Mouse (Mus musculus) T-helper 2 cell (primary cell): ENCODE measurements around the gene Wasf3.
"Not testable (repeated sequence)": the region's sequence is repeated elsewhere in the genome, so short reads cannot be mapped to it uniquely, and the experiment has no call there.

ENCODE experiments used
- in situ Hi-C: fragments of 300-600 bp; cut with MboI, MseI; formaldehyde crosslinking; loops from one replicate; pipeline ENCODE4 v1.15.1; 2025; ENCODE audit warnings: high pct_unique_total_duplicates

Wasf3 gene

GRCm38 (mm10) chr5:146398386-146399115 lies 13.8 kb downstream of the Wasf3 start:
- in situ Hi-C loops = no loop called here

- in situ Hi-C loops = not testable (repeated sequence)
Measured at GRCm38 (mm10) chr5:146401012-146401411, 16.2 kb downstream of the Wasf3 start.

- in situ Hi-C loops = no loop called here
Measured at GRCm38 (mm10) chr5:146402311-146402710, 17.5 kb downstream of the Wasf3 start.

GRCm38 (mm10) chr5:146403923-146404322 lies 19.1 kb downstream of the Wasf3 start:
- in situ Hi-C loops = no loop called here

GRCm38 (mm10) chr5:146406133-146406532 lies 21.3 kb downstream of the Wasf3 start:
- in situ Hi-C loops = no loop called here

- in situ Hi-C loops = no loop called here
Measured at GRCm38 (mm10) chr5:146407791-146408190, 23.0 kb downstream of the Wasf3 start.

GRCm38 (mm10) chr5:146408604-146409003 lies 23.8 kb downstream of the Wasf3 start:
- in situ Hi-C loops = no loop called here

GRCm38 (mm10) chr5:146410821-146411220 lies 26.0 kb downstream of the Wasf3 start:
- in situ Hi-C loops = no loop called here

GRCm38 (mm10) chr5:146412743-146413430 lies 28.1 kb downstream of the Wasf3 start:
- in situ Hi-C loops = no loop called here

- in situ Hi-C loops = no loop called here
Measured at GRCm38 (mm10) chr5:146414611-146415010, 29.8 kb downstream of the Wasf3 start.

- in situ Hi-C loops = no loop called here
Measured at GRCm38 (mm10) chr5:146415218-146415617, 30.4 kb downstream of the Wasf3 start.

- in situ Hi-C loops = no loop called here
Measured at GRCm38 (mm10) chr5:146416331-146417110, 31.7 kb downstream of the Wasf3 start.

- in situ Hi-C loops = no loop called here
Measured at GRCm38 (mm10) chr5:146418092-146418491, 33.3 kb downstream of the Wasf3 start.

- in situ Hi-C loops = loop anchor here (10.0 kb wide), 1 partner anchor 1185 kb away; no protein-coding TSS in a partner anchor
Measured at GRCm38 (mm10) chr5:146420081-146420480, 35.3 kb downstream of the Wasf3 start.

GRCm38 (mm10) chr5:146424711-146425326 lies 40.0 kb downstream of the Wasf3 start:
- in situ Hi-C loops = loop anchor here (10.0 kb wide), 1 partner anchor 1180 kb away; no protein-coding TSS in a partner anchor

GRCm38 (mm10) chr5:146425656-146426055 lies 40.9 kb downstream of the Wasf3 start:
- in situ Hi-C loops = loop anchor here (10.0 kb wide), 1 partner anchor 1179 kb away; no protein-coding TSS in a partner anchor

- in situ Hi-C loops = loop anchor here (10.0 kb wide), 1 partner anchor 1177 kb away; no protein-coding TSS in a partner anchor
Measured at GRCm38 (mm10) chr5:146428109-146428508, 43.3 kb downstream of the Wasf3 start.

- in situ Hi-C loops = no loop called here
Measured at GRCm38 (mm10) chr5:146431821-146432220, 47.0 kb downstream of the Wasf3 start.

GRCm38 (mm10) chr5:146432476-146432875 lies 47.7 kb downstream of the Wasf3 start:
- in situ Hi-C loops = no loop called here

GRCm38 (mm10) chr5:146435316-146435715 lies 50.5 kb downstream of the Wasf3 start:
- in situ Hi-C loops = no loop called here

GRCm38 (mm10) chr5:146436796-146437195 lies 52.0 kb downstream of the Wasf3 start:
- in situ Hi-C loops = no loop called here
